Mouse (Mus musculus): ENCODE results near the gene Nupr1l. TPM values are rescaled to one million over a fixed set of nuclear protein-coding genes. Genes with fewer than 3 reads are reported as not detected.
"Not testable (repeated sequence)": the region's sequence is repeated elsewhere in the genome, so short reads cannot be mapped to it uniquely, and the experiment has no call there.

The Nupr1l gene
- polyA plus RNA-seq, 1 experiment from 2014 or later = 2.9 TPM

DNA sequence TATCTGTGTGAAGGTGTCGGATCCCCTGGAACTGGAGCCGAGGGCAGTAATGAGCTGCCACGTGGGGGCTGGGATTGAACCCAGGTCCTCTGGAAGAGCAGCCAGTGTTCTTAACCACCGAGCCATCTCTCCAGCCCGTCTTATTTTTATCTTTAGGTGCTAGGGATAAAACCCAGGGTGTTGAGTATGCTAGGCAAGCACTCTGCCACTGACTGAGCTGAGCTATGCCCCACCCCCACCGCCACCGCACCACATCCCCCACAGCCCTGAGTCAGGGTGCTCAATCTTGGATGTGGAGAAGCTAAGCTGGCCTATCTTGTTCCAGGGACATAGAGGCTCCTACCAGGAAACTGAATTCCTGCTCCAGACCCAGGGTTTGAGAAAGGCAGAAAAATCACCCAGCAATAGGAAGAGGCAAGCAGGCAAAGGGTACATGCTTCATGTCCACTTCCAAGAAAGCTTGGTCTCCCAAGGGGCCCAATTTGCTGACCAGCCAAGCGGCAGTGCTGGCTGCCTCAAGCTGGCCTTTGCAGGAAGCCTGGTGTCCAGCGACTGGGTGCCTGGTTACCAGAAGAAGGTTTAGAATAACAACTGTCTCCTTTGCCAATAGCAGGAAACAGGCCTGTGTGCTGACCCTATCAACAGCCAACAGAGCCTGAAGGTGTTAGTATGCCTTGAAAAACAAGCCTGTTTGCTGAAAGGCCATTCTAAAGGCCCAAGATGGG lies 30.4 kb upstream of the Nupr1l start:
- WGBS = 77% methylated on average over 9 of the region's 9 CpGs
- Histone ChIP-seq H3K36me3 (ENCODE audit: control insufficient read depth, insufficient read depth, low read length) (peaks cover 5% of the 10 kb centered on the region; the same call in 1 of the 2 replicates), H3K4me1 (ENCODE audit: control insufficient read depth, insufficient read depth, low read length) (no peaks in the 10 kb centered on the region)

GRCm38 (mm10) chr5:129878946-129879345 lies 29.4 kb upstream of the Nupr1l start:
- Histone ChIP-seq H3K9ac (ENCODE audit: low read length) (no peak overlapping the region), H3K27me3 (ENCODE audit: control insufficient read depth, insufficient read depth, low read length) (no peaks in the 10 kb centered on the region), H3K4me2 (ENCODE audit: low read depth) (no peak overlapping the region), H3K36me3 (ENCODE audit: control insufficient read depth, insufficient read depth, low read length) (peaks cover 10% of the 10 kb centered on the region; the same call in 1 of the 2 replicates), H3K27ac (ENCODE audit: low read depth, low read length) (no peak overlapping the region), H3K4me1 (ENCODE audit: control insufficient read depth, insufficient read depth, low read length) (no peaks in the 10 kb centered on the region), H3K4me3 (ENCODE audit: low read depth, low read length) (no peak overlapping the region), H3K9me3 (ENCODE audit: control insufficient read depth, low read length) (no peaks in the 10 kb centered on the region)
- ATAC-seq (ENCODE audit: insufficient read depth, low FRiP score, low TSS enrichment) = no peak
- WGBS = 62% methylated on average over 2 of the region's 2 CpGs
- DNase-seq (ENCODE audit: low spot score) = no peak

More for the DNA sequence above, 30.4 kb upstream of the Nupr1l start:
- Histone ChIP-seq H3K4me2 (ENCODE audit: low read depth) (no peak overlapping the region), H3K27me3 (ENCODE audit: control insufficient read depth, insufficient read depth, low read length) (no peaks in the 10 kb centered on the region), H3K9ac (ENCODE audit: low read length) (no peak overlapping the region), H3K9me3 (ENCODE audit: control insufficient read depth, low read length) (no peaks in the 10 kb centered on the region), H3K27ac (ENCODE audit: low read depth, low read length) (no peak overlapping the region), H3K4me3 (ENCODE audit: low read depth, low read length) (no peak overlapping the region)
- DNase-seq (ENCODE audit: low spot score) (no peak), ATAC-seq (ENCODE audit: insufficient read depth, low FRiP score, low TSS enrichment) (no peak)

DNA sequence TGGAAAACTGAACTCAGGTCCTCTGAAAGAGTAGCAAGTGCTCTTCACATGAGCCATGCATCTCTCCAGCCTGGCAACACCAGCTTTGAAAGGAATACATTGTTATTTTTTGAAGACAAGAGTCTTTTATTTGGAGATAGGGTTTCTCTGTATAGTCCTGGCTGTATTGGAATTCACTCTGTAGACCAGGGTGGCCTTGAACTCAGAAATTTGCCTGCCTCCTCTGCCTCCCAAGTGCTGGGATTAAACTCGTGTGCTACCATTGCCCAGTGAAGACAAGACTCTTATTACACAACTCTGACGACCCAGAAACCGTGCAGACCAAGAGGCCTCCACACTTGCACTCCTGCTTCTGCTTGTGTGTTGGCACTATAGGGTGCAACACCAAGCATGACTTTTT lies 28.5 kb upstream of the Nupr1l start:
- Histone ChIP-seq H3K27me3 (ENCODE audit: control insufficient read depth, insufficient read depth, low read length) (no peaks in the 10 kb centered on the region), H3K9me3 (ENCODE audit: control insufficient read depth, low read length) (no peaks in the 10 kb centered on the region), H3K4me2 (ENCODE audit: low read depth) (no peak overlapping the region), H3K36me3 (ENCODE audit: control insufficient read depth, insufficient read depth, low read length) (peaks cover 10% of the 10 kb centered on the region; the same call in 1 of the 2 replicates), H3K4me1 (ENCODE audit: control insufficient read depth, insufficient read depth, low read length) (no peaks in the 10 kb centered on the region), H3K9ac (ENCODE audit: low read length) (no peak overlapping the region), H3K27ac (ENCODE audit: low read depth, low read length) (no peak overlapping the region), H3K4me3 (ENCODE audit: low read depth, low read length) (no peak overlapping the region)
- 79% methylated on average over 3 of the region's 3 CpGs for WGBS
- no peak for DNase-seq (ENCODE audit: low spot score)
- no peak for ATAC-seq (ENCODE audit: insufficient read depth, low FRiP score, low TSS enrichment)

GRCm38 (mm10) chr5:129886271-129886670 lies 22.1 kb upstream of the Nupr1l start:
- no peak for ATAC-seq (ENCODE audit: insufficient read depth, low FRiP score, low TSS enrichment)
- WGBS = 47% methylated on average over 10 of the region's 10 CpGs
- Histone ChIP-seq H3K4me3 (ENCODE audit: low read depth, low read length) (peak overlapping the region; percentile 72), H3K36me3 (ENCODE audit: control insufficient read depth, insufficient read depth, low read length) (peaks cover 10% of the 10 kb centered on the region; the same call in 1 of the 2 replicates), H3K27ac (ENCODE audit: low read depth, low read length) (no peak overlapping the region; the same call in 1 of the 2 replicates), H3K4me2 (ENCODE audit: low read depth) (peak overlapping the region; percentile 84), H3K9me3 (ENCODE audit: control insufficient read depth, low read length) (no peaks in the 10 kb centered on the region), H3K4me1 (ENCODE audit: control insufficient read depth, insufficient read depth, low read length) (no peaks in the 10 kb centered on the region), H3K9ac (ENCODE audit: low read length) (peak overlapping the region; percentile 88), H3K27me3 (ENCODE audit: control insufficient read depth, insufficient read depth, low read length) (no peaks in the 10 kb centered on the region)
- peak; percentile 30 for DNase-seq (ENCODE audit: low spot score)

- no peaks in the 10 kb centered on the region for H3K9me3 ChIP-seq (ENCODE audit: control insufficient read depth, low read length)
- DNase-seq (ENCODE audit: low spot score) (peak; percentile 91), ATAC-seq (ENCODE audit: insufficient read depth, low FRiP score, low TSS enrichment) (peak; percentile 99)
- H3K4me3 ChIP-seq (ENCODE audit: low read depth, low read length) = peak within 1 kb of the TSS; percentile 72
- under 1% methylated on average over 46 of the region's 46 CpGs for WGBS
- H3K27ac ChIP-seq (ENCODE audit: low read depth, low read length) = peak within 1 kb of the TSS; percentile 89
- H3K4me1 ChIP-seq (ENCODE audit: control insufficient read depth, insufficient read depth, low read length) = no peaks in the 10 kb centered on the region
- peaks cover 5% of the 10 kb centered on the region; the same call in 1 of the 2 replicates for H3K36me3 ChIP-seq (ENCODE audit: control insufficient read depth, insufficient read depth, low read length)
- no peaks in the 10 kb centered on the region for H3K27me3 ChIP-seq (ENCODE audit: control insufficient read depth, insufficient read depth, low read length)
- peak within 1 kb of the TSS; percentile 88 for H3K9ac ChIP-seq (ENCODE audit: low read length)
- peak within 1 kb of the TSS; percentile 84 for H3K4me2 ChIP-seq (ENCODE audit: low read depth)
Measured at GRCm38 (mm10) chr5:129886911-129887636, 21.3 kb upstream of the Nupr1l start, which contains the start of gene Chchd2. TSS of gene Chchd2 (minus strand) at chr5:129887470.

- ATAC-seq (ENCODE audit: insufficient read depth, low FRiP score, low TSS enrichment); H3K4me3 ChIP-seq (ENCODE audit: low read depth, low read length); DNase-seq (ENCODE audit: low spot score); H3K27me3 ChIP-seq (ENCODE audit: control insufficient read depth, insufficient read depth, low read length); H3K9me3 ChIP-seq (ENCODE audit: control insufficient read depth, low read length); H3K4me1 ChIP-seq (ENCODE audit: control insufficient read depth, insufficient read depth, low read length); H3K36me3 ChIP-seq (ENCODE audit: control insufficient read depth, insufficient read depth, low read length); H3K9ac ChIP-seq (ENCODE audit: low read length); H3K4me2 ChIP-seq (ENCODE audit: low read depth); H3K27ac ChIP-seq (ENCODE audit: low read depth, low read length): not testable (repeated sequence)
- whole genome bisulfite sequencing = 76% methylated on average over 3 of the region's 7 CpGs
Measured at GRCm38 (mm10) chr5:129890390-129890789, 17.9 kb upstream of the Nupr1l start.

GRCm38 (mm10) chr5:129895198-129896088 lies 12.9 kb upstream of the Nupr1l start, which contains the start of gene Zbed5:
TSS of gene Zbed5 (plus strand) at chr5:129895723.
- Histone ChIP-seq H3K4me1 (ENCODE audit: control insufficient read depth, insufficient read depth, low read length) (peaks cover 3% of the 10 kb centered on the region; the same call in 1 of the 2 replicates), H3K27ac (ENCODE audit: low read depth, low read length) (no peak within 1 kb of the TSS), H3K9me3 (ENCODE audit: control insufficient read depth, low read length) (no peaks in the 10 kb centered on the region), H3K9ac (ENCODE audit: low read length) (peak within 1 kb of the TSS; percentile 54), H3K4me2 (ENCODE audit: low read depth) (peak within 1 kb of the TSS; percentile 73), H3K27me3 (ENCODE audit: control insufficient read depth, insufficient read depth, low read length) (no peaks in the 10 kb centered on the region), H3K36me3 (ENCODE audit: control insufficient read depth, insufficient read depth, low read length) (no peaks in the 10 kb centered on the region), H3K4me3 (ENCODE audit: low read depth, low read length) (peak within 1 kb of the TSS; percentile 66)
- ATAC-seq (ENCODE audit: insufficient read depth, low FRiP score, low TSS enrichment) (peak; percentile 99), DNase-seq (ENCODE audit: low spot score) (peak; percentile 92)
- WGBS = 3% methylated on average over 44 of the region's 44 CpGs

GRCm38 (mm10) chr5:129898449-129898848 lies 9.9 kb upstream of the Nupr1l start, which contains the start of gene Phkg1:
TSS of gene Phkg1 (minus strand) at chr5:129898549.
- no peak within 1 kb of the TSS for H3K4me3 ChIP-seq (ENCODE audit: low read depth, low read length)
- WGBS = 97% methylated on average over 1 of the region's 1 CpGs
- no peaks in the 10 kb centered on the region for H3K27me3 ChIP-seq (ENCODE audit: control insufficient read depth, insufficient read depth, low read length)
- no peak within 1 kb of the TSS for H3K4me2 ChIP-seq (ENCODE audit: low read depth)
- H3K27ac ChIP-seq (ENCODE audit: low read depth, low read length) = no peak within 1 kb of the TSS
- no peaks in the 10 kb centered on the region for H3K36me3 ChIP-seq (ENCODE audit: control insufficient read depth, insufficient read depth, low read length)
- H3K4me1 ChIP-seq (ENCODE audit: control insufficient read depth, insufficient read depth, low read length) = peaks cover 3% of the 10 kb centered on the region; the same call in 1 of the 2 replicates
- DNase-seq (ENCODE audit: low spot score) = no peak
- no peaks in the 10 kb centered on the region for H3K9me3 ChIP-seq (ENCODE audit: control insufficient read depth, low read length)
- H3K9ac ChIP-seq (ENCODE audit: low read length) = no peak within 1 kb of the TSS
- no peak for ATAC-seq (ENCODE audit: insufficient read depth, low FRiP score, low TSS enrichment)

Data from neural tube, embryonic 11.5 days (tissue).